Mouse (Mus musculus) large intestine, adult 2 months (tissue): ENCODE results near the gene Sult5a1. TPM values are rescaled to one million over a fixed set of nuclear protein-coding genes. Genes with fewer than 3 reads are reported as not detected.
"Not testable (repeated sequence)": the region's sequence is repeated elsewhere in the genome, so short reads cannot be mapped to it uniquely, and the experiment has no call there.

Experiments used
- DNase-seq: peaks from one replicate; pipeline ENCODE4 v3.0.0-alpha.2; 2012; ENCODE audit warnings: low read depth, low spot score
- WGBS: fragments of 180-500 bp; shearing (Covaris S2); methylation state at CpG from one replicate; pipeline ENCODE4 v1.1.7; 2018; 5-methylcytosine and 5-hydroxymethylcytosine counted together
- polyA plus RNA-seq: library from polyadenylated mRNA; depleted of rRNA; stranded (reverse); fragments of >200 nt; gene quantifications from 2 replicates; pipeline ENCODE4 v1.2.3, GENCODE M21; 2012; rRNA removed

Sult5a1 gene
- polyA plus RNA-seq: 0.99 and 1.2 TPM in 2 replicates

- 36% methylated on average over 13 of the region's 13 CpGs for WGBS
- DNase-seq: no peak
Measured at GRCm38 (mm10) chr8:123157888-123158465, at the start of gene Sult5a1. Gene Sult5a1 (minus strand): TSS chr8:123158315.

DNA sequence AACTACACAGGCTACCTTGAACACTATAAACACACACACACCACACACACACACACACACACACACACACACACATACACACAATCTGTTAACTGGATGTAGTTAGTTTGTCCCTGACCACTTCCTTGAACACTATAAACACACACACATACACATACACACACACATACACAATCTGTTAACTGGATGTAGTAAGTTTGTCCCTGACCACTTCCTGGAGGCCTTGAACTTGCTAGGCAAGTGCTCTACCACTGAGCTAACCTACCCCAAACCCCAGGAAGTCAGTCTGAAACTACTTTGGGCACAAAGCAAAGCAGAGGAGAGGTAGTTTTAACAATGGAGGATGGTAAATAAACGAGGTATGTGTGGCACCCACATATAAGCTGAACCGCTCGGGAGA, 45.5 kb upstream of the Sult5a1 start:
- no peak for DNase-seq

GRCm38 (mm10) chr8:123202288-123202687, 44.2 kb upstream of the Sult5a1 start:
- WGBS: 21% methylated on average over 5 of the region's 5 CpGs
- DNase-seq: no peak

More for the DNA sequence above, 45.5 kb upstream of the Sult5a1 start:
- WGBS: 67% methylated on average over 3 of the region's 3 CpGs

- DNase-seq: no peak
- 68% methylated on average over 14 of the region's 14 CpGs for WGBS
Measured at GRCm38 (mm10) chr8:123199864-123200263, 41.7 kb upstream of the Sult5a1 start.

DNA sequence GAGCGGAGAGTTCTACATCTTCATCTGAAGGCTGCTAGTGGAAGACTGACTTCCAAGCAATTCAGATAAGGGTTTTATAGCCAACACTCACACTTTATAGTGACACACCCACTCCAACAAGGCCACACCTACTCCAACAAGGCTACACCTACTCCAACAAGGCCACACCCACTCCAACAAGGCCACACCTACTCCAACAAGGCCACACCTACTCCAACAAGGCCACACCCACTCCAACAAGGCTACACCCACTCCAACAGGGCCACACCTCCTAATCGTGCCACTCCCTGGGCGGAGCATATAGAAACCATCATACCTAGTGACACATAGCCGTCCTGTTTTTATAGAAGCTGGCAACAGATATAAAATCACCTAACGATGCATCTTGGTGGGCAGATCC, 38.9 kb upstream of the Sult5a1 start:
- DNase-seq: not testable (repeated sequence)
- WGBS: 26% methylated on average over 5 of the region's 5 CpGs

DNA sequence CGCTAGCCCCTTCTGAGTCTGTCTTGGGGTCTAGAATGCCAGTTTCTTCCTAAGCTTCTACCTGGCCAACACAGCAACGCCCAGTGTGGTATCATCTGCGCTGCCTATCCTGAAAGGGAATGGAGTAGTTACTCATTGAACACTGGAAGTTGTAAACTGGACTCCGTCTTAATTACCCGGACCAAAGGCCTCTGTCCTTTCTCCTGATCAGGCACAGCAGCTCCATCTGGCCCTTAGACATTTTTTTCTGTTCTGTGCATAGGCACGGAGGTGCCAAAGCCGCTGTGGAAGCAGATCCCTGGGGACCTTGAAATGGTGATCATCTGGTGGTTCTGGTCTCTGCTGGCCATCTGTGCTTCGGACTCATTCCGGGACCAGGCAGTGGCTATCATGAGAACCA, 35.7 kb upstream of the Sult5a1 start:
- WGBS: 49% methylated on average over 9 of the region's 9 CpGs
- no peak for DNase-seq

- 28% methylated on average over 8 of the region's 8 CpGs for WGBS
- no peak for DNase-seq
Measured at GRCm38 (mm10) chr8:123191908-123192307, 33.8 kb upstream of the Sult5a1 start.

GRCm38 (mm10) chr8:123190678-123191077, 32.6 kb upstream of the Sult5a1 start:
- no peak for DNase-seq
- WGBS: 2% methylated on average over 9 of the region's 9 CpGs

GRCm38 (mm10) chr8:123188841-123189240, 30.7 kb upstream of the Sult5a1 start:
- DNase-seq: no peak
- WGBS: 30% methylated on average over 7 of the region's 7 CpGs

- DNase-seq: no peak
- WGBS: 88% methylated on average over 2 of the region's 2 CpGs
Measured at GRCm38 (mm10) chr8:123188006-123188405, 29.9 kb upstream of the Sult5a1 start.

- no peak for DNase-seq
- WGBS: 45% methylated on average over 19 of the region's 19 CpGs
Measured at GRCm38 (mm10) chr8:123185566-123186409, 27.7 kb upstream of the Sult5a1 start, which contains the start of gene Dpep1. Gene Dpep1 (plus strand): TSS chr8:123186242.

DNA sequence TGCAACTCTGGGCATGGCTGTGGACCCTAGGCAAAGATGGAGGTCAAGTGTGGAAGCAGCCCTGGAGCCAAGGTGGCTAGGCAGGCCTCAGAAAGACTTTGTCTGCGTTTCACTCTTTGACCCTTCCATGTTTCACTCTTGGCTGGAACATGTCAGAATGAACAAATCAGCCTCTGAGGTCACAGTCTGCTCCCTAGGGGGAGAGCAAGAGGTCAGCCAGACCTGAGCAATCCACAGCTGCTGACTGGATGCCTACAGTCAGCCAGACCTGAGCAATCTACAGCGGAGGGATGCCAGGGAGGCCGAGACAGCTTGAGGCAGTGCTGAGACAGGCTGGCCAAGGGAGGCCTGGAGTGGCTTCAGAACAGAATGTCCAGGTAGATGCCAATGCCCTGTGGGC, 23.3 kb upstream of the Sult5a1 start:
- WGBS: 68% methylated on average over 3 of the region's 3 CpGs
- no peak for DNase-seq

- 57% methylated on average over 9 of the region's 9 CpGs for WGBS
- DNase-seq: no peak
Measured at GRCm38 (mm10) chr8:123156070-123156773, 1.9 kb downstream of the Sult5a1 start.

DNA sequence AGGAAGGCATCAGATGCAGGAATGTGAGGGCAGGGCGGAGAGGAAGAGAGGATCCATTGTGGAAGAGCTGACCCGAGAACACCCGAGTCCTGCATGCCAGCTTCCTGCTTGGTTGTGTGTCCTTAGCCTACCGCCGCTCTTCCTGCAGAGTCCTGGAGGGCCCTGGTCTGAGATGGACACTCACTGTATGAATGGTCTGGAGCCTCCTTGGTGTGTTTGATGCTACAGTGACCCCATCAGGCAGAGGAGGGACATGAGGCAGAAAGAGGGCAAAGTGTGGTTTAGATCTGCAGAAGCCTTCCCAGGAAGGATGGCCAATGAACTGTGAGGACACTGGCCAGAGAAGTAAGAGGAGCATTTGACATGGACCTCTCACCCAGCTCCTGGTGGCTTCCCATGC, 2.9 kb downstream of the Sult5a1 start:
- 69% methylated on average over 5 of the region's 5 CpGs for WGBS
- no peak for DNase-seq

GRCm38 (mm10) chr8:123150737-123151171, 7.4 kb downstream of the Sult5a1 start:
- WGBS: 45% methylated on average over 9 of the region's 9 CpGs
- DNase-seq: no peak

DNA sequence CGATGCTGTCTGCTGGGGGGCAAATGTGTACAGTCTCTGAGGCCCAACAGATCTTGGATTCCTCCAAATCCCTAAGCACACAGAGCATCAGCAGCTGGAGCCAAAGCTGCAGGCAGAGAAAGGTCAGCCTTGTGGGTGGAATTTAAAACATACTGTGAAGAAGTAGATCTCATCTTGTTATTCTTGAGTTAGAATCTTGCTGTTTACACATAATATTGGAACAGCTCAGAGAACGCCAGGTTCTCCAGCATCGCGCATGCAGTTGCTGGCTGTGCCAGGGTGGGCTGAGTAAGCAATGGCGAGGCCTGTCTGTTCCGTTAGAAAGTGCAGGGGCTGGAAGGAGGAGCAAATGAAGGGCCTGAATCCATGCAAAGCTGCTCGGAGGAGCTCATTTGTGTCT, 11.7 kb downstream of the Sult5a1 start:
- WGBS: 69% methylated on average over 7 of the region's 7 CpGs
- DNase-seq: no peak

DNA sequence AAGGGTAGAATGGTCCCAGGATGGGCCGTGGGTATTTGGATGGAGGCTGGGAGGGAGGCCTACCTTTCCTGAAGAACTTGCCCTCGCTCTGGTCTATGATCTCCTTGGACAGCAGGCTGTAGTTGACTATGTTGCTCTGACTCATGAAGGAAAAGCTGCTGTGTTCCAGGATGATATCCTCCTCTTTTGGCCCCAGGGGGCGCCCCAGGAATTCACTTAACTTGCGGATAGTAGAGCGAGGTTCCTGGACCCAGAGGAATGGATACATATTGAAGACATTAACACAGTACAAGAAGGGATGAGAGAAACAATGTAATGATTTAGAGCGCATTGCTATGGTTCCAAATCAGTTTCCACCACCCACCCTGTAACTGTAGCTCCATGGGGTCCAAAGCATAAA, 12.8 kb downstream of the Sult5a1 start:
- DNase-seq: peak; percentile 42
- 46% methylated on average over 6 of the region's 6 CpGs for WGBS

DNA sequence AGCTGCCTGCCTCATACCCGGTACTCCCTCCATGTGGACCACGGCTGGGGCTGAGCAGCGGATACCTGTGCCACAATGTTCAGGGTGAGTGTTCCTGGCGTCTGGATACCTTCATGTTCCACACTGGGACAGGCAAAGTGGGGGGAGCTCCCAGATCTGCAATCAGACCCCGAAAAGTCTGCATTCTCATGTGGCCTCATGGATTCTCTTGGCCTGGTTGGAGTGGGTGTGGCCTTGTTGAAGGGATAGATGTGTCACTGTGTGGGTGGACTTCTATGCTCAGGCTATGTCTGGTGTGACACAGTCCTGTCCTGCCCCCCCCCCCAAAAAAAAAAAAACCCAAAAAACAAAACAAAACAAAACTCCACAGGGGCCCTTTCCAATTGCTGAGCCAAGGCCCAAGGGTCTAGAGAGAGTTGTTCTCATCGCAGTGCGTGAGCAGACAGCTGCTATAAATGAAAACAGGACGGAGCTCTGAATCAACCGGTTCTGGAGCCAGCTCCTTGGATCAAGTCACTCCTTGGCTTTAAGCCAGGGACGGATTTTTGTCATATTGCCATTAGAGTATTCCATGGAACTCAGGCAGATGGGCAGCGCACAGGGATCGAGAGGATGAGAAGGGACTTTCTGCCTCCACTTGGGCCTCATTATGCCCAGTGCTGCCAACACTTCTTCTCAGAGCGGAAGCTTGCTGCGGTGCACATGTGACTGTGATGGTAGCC, 16.2 kb downstream of the Sult5a1 start:
- WGBS: 58% methylated on average over 14 of the region's 14 CpGs
- DNase-seq: peak; percentile 13

DNA sequence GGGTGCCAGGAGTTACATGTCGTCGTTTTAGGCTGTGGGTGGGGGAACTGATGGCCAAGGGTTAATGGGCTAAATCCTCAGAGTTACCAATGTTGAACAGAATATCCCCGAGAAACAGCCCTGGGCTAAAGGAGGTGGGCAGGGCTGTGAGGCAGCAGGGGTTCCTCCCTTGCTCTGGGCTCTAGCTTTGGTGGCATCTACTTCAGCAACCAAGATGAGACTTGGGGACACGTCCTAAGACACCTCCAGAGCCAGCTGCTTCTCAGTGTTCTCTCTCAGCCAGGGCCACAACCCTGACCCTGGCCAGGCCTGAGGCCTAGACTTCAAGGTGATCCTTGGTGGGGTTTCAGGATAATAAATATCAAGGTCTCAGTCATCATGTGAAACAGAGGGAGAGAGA, 19.4 kb downstream of the Sult5a1 start:
- no peak for DNase-seq
- 66% methylated on average over 4 of the region's 4 CpGs for WGBS

DNA sequence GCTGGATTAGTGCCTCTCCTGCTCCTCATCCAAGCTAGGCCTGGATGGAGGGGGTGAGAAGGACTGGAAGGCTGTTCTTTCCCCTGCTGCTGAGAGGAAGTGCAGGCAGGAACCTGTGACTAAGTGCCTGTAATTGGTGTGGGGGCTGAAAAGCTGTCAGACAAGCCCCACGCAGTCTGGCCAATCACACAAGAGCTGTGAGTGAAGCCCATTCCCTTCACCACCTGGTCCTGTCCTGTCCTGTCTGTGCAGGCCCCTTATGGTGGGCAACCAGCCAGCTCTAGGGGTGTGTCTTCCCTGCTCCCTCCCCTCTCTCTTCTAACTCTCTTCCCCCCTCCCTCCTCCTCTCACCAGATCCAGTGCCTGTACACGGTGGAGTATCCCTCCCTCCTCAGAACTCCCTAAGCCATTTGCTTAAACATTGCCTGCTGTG, 20.5 kb downstream of the Sult5a1 start:
- no peak for DNase-seq
- 37% methylated on average over 2 of the region's 2 CpGs for WGBS
